Mouse (Mus musculus) liver, adult 2 months (tissue): ENCODE measurements at regions not wholly inside any gene's neighbourhood (a gene's known extent, or its start where the extent isn't known, plus 50 kb on each side); places are given as distances from the start of the nearest gene placed in this dataset.

ENCODE experiments used
- CTCF ChIP-seq: fragments of 200-500 bp; IDR thresholded peaks from 2 replicates; pipeline ENCODE4 v1.5.1; 2011; ENCODE audit warnings: low read depth, low read length, control low read depth
- POLR2A ChIP-seq: fragments of 200-500 bp; IDR thresholded peaks from 2 replicates; pipeline ENCODE4 v1.6.1; 2011; ENCODE audit warnings: low read length, control low read depth; ENCODE audit not compliant: insufficient read depth; ENCODE audit errors: extremely low read depth

- TF ChIP-seq POLR2A (no peak), CTCF (no peak)
Observed at GRCm38 (mm10) chr12:35623484-35623883, 88.6 kb upstream of the Ahr start.
